Comparison of ENCODE assay signal across 17 mouse cellular contexts in genomic region chr10:37779383-37780302, GRCm38 (mm10).
DNase-seq lines count a peak whose midpoint lies in the region; ATAC-seq lines count a peak whose summit lies in the region.
"Had no signal": no experiment of that assay in that cellular context is flagged by ENCODE, and none has a peak within 500 bp of the region (broad histone marks: within the 10 kb centered on the region; RNA-seq: fewer than 3 reads in every experiment).

No protein-coding gene starts in this region.

- WGBS in forebrain, embryonic 13.5 days, result 79% methylated on average over 2 of the region's 2 CpGs
- WGBS in forebrain, embryonic 11.5 days, result 83% methylated on average over 2 of the region's 2 CpGs
- 66% methylated on average over 2 of the region's 2 CpGs for WGBS in neural tube, embryonic 11.5 days

- peaks cover 3% of the 10 kb centered on the region; the same call in 1 of the 2 replicates for H3K4me1 ChIP-seq in forebrain, embryonic 13.5 days
- H3K4me1 ChIP-seq in forebrain, embryonic 11.5 days (replicated peaks; ENCODE audit: control insufficient read depth, insufficient read depth, low read length), result no peaks in the 10 kb centered on the region
- H3K4me1 ChIP-seq in neural tube, embryonic 11.5 days (ENCODE audit: control insufficient read depth, insufficient read depth, low read length), result 0 out of 2 replicates have a peak, but pooled peaks cover 2% of the 10 kb centered on the region
- H3K4me1 ChIP-seq: heart, embryonic 12.5 days; limb, embryonic 13.5 days; liver, embryonic 15.5 days had no signal

- no peak overlapping the region for H3K9ac ChIP-seq in forebrain, embryonic 13.5 days
- no peak overlapping the region for H3K9ac ChIP-seq in forebrain, embryonic 11.5 days (ENCODE audit: low read length)
- no peak overlapping the region for H3K9ac ChIP-seq in neural tube, embryonic 11.5 days (ENCODE audit: low read length)
- H3K9ac ChIP-seq: heart, embryonic 12.5 days; limb, embryonic 13.5 days; liver, embryonic 15.5 days had no signal

- no peaks in the 10 kb centered on the region for H3K27me3 ChIP-seq in forebrain, embryonic 13.5 days
- H3K27me3 ChIP-seq in forebrain, embryonic 11.5 days (ENCODE audit: control insufficient read depth, insufficient read depth, low read length), result no peaks in the 10 kb centered on the region
- no peaks in the 10 kb centered on the region for H3K27me3 ChIP-seq in neural tube, embryonic 11.5 days (ENCODE audit: control insufficient read depth, insufficient read depth, low read length)
- H3K27me3 ChIP-seq: heart, embryonic 12.5 days; limb, embryonic 13.5 days; liver, embryonic 15.5 days; Patski had no signal

- H3K9me3 ChIP-seq in forebrain, embryonic 13.5 days (replicated peaks), result no peaks in the 10 kb centered on the region
- no peaks in the 10 kb centered on the region for H3K9me3 ChIP-seq in forebrain, embryonic 11.5 days (ENCODE audit: control insufficient read depth, low read length)
- no peaks in the 10 kb centered on the region for H3K9me3 ChIP-seq in neural tube, embryonic 11.5 days (ENCODE audit: control insufficient read depth, low read length)
- H3K9me3 ChIP-seq: limb, embryonic 13.5 days; liver, embryonic 15.5 days had no signal

- no peak overlapping the region for H3K27ac ChIP-seq in forebrain, embryonic 13.5 days
- no peak overlapping the region for H3K27ac ChIP-seq in forebrain, embryonic 11.5 days (ENCODE audit: low read depth, low read length)
- no peak overlapping the region for H3K27ac ChIP-seq in neural tube, embryonic 11.5 days (ENCODE audit: low read depth, low read length)
- H3K27ac ChIP-seq: layer of hippocampus, adult 2 months; left cerebral cortex, adult 2 months; limb, embryonic 13.5 days; liver, embryonic 15.5 days; stomach, postnatal 0 days had no signal

- peak; percentile 83 for ATAC-seq in forebrain, embryonic 13.5 days
- ATAC-seq in forebrain, embryonic 11.5 days (replicated peaks; ENCODE audit: low FRiP score), result no peak
- ATAC-seq in neural tube, embryonic 11.5 days (ENCODE audit: insufficient read depth, low FRiP score, low TSS enrichment), result peak; percentile 69
- ATAC-seq: Patski had no signal

- DNase-seq in forebrain, embryonic 11.5 days (ENCODE audit: low spot score), result no peak
- peak; percentile 13 for DNase-seq in neural tube, embryonic 11.5 days (ENCODE audit: low spot score)
- DNase-seq in neural tube, embryonic 10.5 days (ENCODE audit: extremely low spot score, low spot score), result no peak
- DNase-seq in mesoderm, embryonic 11.5 days (ENCODE audit: low read depth, low spot score), result peak; percentile 54
- no peak for DNase-seq in cerebellum, postnatal 10 days
- DNase-seq in cerebellum, adult 9-10 months, result no peak
- DNase-seq in lung, postnatal 10 days, result no peak
- DNase-seq: heart, postnatal 4 days; kidney, adult 11 months had no signal

- no peaks in the 10 kb centered on the region for H3K36me3 ChIP-seq in forebrain, embryonic 13.5 days (ENCODE audit: poor library complexity, severe bottlenecking)
- no peaks in the 10 kb centered on the region for H3K36me3 ChIP-seq in forebrain, embryonic 11.5 days (ENCODE audit: control insufficient read depth, insufficient read depth, low read length)
- H3K36me3 ChIP-seq in neural tube, embryonic 11.5 days (ENCODE audit: control insufficient read depth, insufficient read depth, low read length), result no peaks in the 10 kb centered on the region
- H3K36me3 ChIP-seq: heart, embryonic 12.5 days; limb, embryonic 13.5 days; liver, embryonic 15.5 days had no signal

- no peak overlapping the region for H3K4me3 ChIP-seq in forebrain, embryonic 13.5 days
- H3K4me3 ChIP-seq in forebrain, embryonic 11.5 days (ENCODE audit: low read depth, low read length), result no peak overlapping the region
- H3K4me3 ChIP-seq in neural tube, embryonic 11.5 days (ENCODE audit: low read depth, low read length), result no peak overlapping the region
- H3K4me3 ChIP-seq: heart, embryonic 12.5 days; layer of hippocampus, adult 2 months; left cerebral cortex, adult 2 months; limb, embryonic 13.5 days; liver, embryonic 15.5 days had no signal

- no peak overlapping the region for H3K4me2 ChIP-seq in forebrain, embryonic 13.5 days
- no peak overlapping the region for H3K4me2 ChIP-seq in forebrain, embryonic 11.5 days (ENCODE audit: low read depth, low read length, severe bottlenecking)
- H3K4me2 ChIP-seq in neural tube, embryonic 11.5 days (ENCODE audit: low read depth), result no peak overlapping the region
- H3K4me2 ChIP-seq: heart, embryonic 12.5 days; limb, embryonic 13.5 days; liver, embryonic 15.5 days had no signal

Comparison
In these comparisons a context has a peak if more than half of its experiments do, and no peak if none do; other contexts are left out.
1. DNase-seq: peak in neural tube, embryonic 11.5 days (single experiment) and mesoderm, embryonic 11.5 days (single experiment); none in forebrain, embryonic 11.5 days (single experiment), neural tube, embryonic 10.5 days (single experiment), cerebellum, postnatal 10 days (0 of 2), cerebellum, adult 9-10 months (single experiment) and lung, postnatal 10 days (single experiment).